Mouse (Mus musculus): ENCODE measurements around the gene Mgarp.
A peak's percentile ranks its signal among the peaks of the same experiment; 100 is the strongest.

The Mgarp gene

GRCm38 (mm10) chr3:51340552-51341267 is 55.8 kb downstream of the Mgarp start, which contains the start of gene Elf2:
Gene Elf2 (minus strand): TSS chr3:51340663.
- DNase-seq (ENCODE audit: low read depth, low spot score): peak; percentile 89

GRCm38 (mm10) chr3:51339734-51340551 is 56.6 kb downstream of the Mgarp start:
- DNase-seq (ENCODE audit: low read depth, low spot score): peak; percentile 70

- DNase-seq (ENCODE audit: low read depth, low spot score): no peak
Measured at GRCm38 (mm10) chr3:51339378-51339733, 57.2 kb downstream of the Mgarp start.
